Mouse (Mus musculus): ENCODE measurements around the gene Eif2b3.
A peak's percentile ranks its signal among the peaks of the same experiment; 100 is the strongest.

Eif2b3 gene

GRCm38 (mm10) chr4:117123546-117124217 lies 104.5 kb downstream of the Eif2b3 start:
- no peak for DNase-seq (ENCODE audit: low spot score in 2 of 2)

GRCm38 (mm10) chr4:117124218-117124517 lies 105.0 kb downstream of the Eif2b3 start:
- no peak for DNase-seq (ENCODE audit: low spot score in 2 of 2)

- DNase-seq (ENCODE audit: low spot score in 2 of 2): peak; percentile 54 to 61
These were observed 105.5 kb downstream of the Eif2b3 start for GRCm38 (mm10) chr4:117124518-117125347.

GRCm38 (mm10) chr4:117125348-117125909 lies 106.2 kb downstream of the Eif2b3 start, which contains the start of gene Btbd19:
Gene Btbd19 (minus strand): TSS chr4:117125725.
- DNase-seq (ENCODE audit: low spot score in 2 of 2): no peak

- DNase-seq (ENCODE audit: low spot score in 2 of 2): peak; percentile 45 to 61
These were observed 106.9 kb downstream of the Eif2b3 start for GRCm38 (mm10) chr4:117125910-117126674.

GRCm38 (mm10) chr4:117126675-117127290 lies 107.6 kb downstream of the Eif2b3 start, which contains the start of gene Tctex1d4:
Gene Tctex1d4 (plus strand): TSS chr4:117126794.
- no peak for DNase-seq (ENCODE audit: low spot score in 2 of 2)

GRCm38 (mm10) chr4:117127991-117128686 lies 108.9 kb downstream of the Eif2b3 start:
- DNase-seq (ENCODE audit: low spot score in 2 of 2): no peak

- no peak for DNase-seq (ENCODE audit: low spot score in 2 of 2)
These were observed 111.6 kb downstream of the Eif2b3 start for GRCm38 (mm10) chr4:117130790-117131189.

- no peak for DNase-seq (ENCODE audit: low spot score in 2 of 2)
These were observed 112.0 kb downstream of the Eif2b3 start for GRCm38 (mm10) chr4:117131198-117131597.

- no peak for DNase-seq (ENCODE audit: low spot score in 2 of 2)
These were observed 112.9 kb downstream of the Eif2b3 start for GRCm38 (mm10) chr4:117131890-117132793.

- DNase-seq (ENCODE audit: low spot score in 2 of 2): no peak
These were observed 113.6 kb downstream of the Eif2b3 start for GRCm38 (mm10) chr4:117132794-117133143.

GRCm38 (mm10) chr4:117133366-117133796 lies 114.2 kb downstream of the Eif2b3 start:
- DNase-seq (ENCODE audit: low spot score in 2 of 2): peak in 1 of 2 experiments; percentile 34

- DNase-seq (ENCODE audit: low spot score in 2 of 2): peak; percentile 95 to 97
These were observed 114.8 kb downstream of the Eif2b3 start, which contains the start of gene Plk3 for GRCm38 (mm10) chr4:117133817-117134600. Gene Plk3 (minus strand): TSS chr4:117133963.

GRCm38 (mm10) chr4:117134601-117134995 lies 115.4 kb downstream of the Eif2b3 start:
- no peak for DNase-seq (ENCODE audit: low spot score in 2 of 2)

- DNase-seq (ENCODE audit: low spot score in 2 of 2): no peak
These were observed 116.8 kb downstream of the Eif2b3 start for GRCm38 (mm10) chr4:117136034-117136433.
